Mouse (Mus musculus): Measurements from ENCODE around the gene Magel2. TPM values are rescaled to one million over a fixed set of nuclear protein-coding genes. Genes with fewer than 3 reads are reported as not detected.

Gene Magel2
- polyA plus RNA-seq, 1 experiment from 2014 or later = 11.9 TPM

DNA sequence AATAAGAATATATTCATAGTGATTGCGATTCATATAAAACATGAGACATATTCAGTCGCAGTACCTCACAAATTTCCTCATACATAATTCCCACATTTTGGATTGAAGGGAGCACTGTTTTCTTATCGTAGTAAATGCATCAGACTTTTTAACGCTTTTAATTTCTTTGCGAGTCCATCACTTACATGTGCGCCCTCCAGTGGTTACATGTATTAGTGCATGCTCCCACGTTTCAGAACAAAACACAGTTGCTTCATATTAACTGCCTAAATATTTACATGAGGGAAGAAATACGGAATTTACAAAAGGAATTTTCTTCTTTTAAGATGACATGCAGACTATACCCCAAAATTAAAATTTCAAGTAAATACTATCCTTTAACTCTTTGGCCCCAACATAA, 51.5 kb downstream of the Magel2 start:
- H3K27ac ChIP-seq (replicated peaks) = no peak overlapping the region
- WGBS = 22% methylated on average over 8 of the region's 8 CpGs
- no peaks in the 10 kb centered on the region for H3K4me1 ChIP-seq
- no peak for ATAC-seq (replicated peaks)
- H3K9ac ChIP-seq (replicated peaks) = no peak overlapping the region
- no peaks in the 10 kb centered on the region for H3K36me3 ChIP-seq
- no peaks in the 10 kb centered on the region for H3K27me3 ChIP-seq
- no peaks in the 10 kb centered on the region for H3K9me3 ChIP-seq
- H3K4me3 ChIP-seq = no peak overlapping the region
- H3K4me2 ChIP-seq (replicated peaks) = no peak overlapping the region

Other genes with a start within 250 kb of the Magel2 start
- 414 and 487 TPM in 2 replicates for gene Ndn, start 30.4 kb upstream of the Magel2 start, polyA plus RNA-seq (2015; fragmentation: Nextera tagmentation; extraction: Ambion mirVana)
- 23.2 and 23.8 TPM in 2 replicates for gene Mkrn3, start 43.1 kb downstream of the Magel2 start, polyA plus RNA-seq (2015; fragmentation: Nextera tagmentation; extraction: Ambion mirVana)
- 20.8 and 23.9 TPM in 2 replicates for gene Peg12, start 87.5 kb downstream of the Magel2 start, polyA plus RNA-seq (2015; fragmentation: Nextera tagmentation; extraction: Ambion mirVana)

All from forebrain, embryonic 15.5 days (tissue).